Mouse (Mus musculus): ENCODE measurements at regions not wholly inside any gene's neighbourhood (a gene's known extent, or its start where the extent isn't known, plus 50 kb on each side); places are given as distances from the start of the nearest gene placed in this dataset.
A peak's percentile ranks its signal among the peaks of the same experiment; 100 is the strongest.

GRCm38 (mm10) chr15:8582676-8583075 is 62.9 kb upstream of the Gm2310 start:
- peak; percentile 58 for DNase-seq

DNA sequence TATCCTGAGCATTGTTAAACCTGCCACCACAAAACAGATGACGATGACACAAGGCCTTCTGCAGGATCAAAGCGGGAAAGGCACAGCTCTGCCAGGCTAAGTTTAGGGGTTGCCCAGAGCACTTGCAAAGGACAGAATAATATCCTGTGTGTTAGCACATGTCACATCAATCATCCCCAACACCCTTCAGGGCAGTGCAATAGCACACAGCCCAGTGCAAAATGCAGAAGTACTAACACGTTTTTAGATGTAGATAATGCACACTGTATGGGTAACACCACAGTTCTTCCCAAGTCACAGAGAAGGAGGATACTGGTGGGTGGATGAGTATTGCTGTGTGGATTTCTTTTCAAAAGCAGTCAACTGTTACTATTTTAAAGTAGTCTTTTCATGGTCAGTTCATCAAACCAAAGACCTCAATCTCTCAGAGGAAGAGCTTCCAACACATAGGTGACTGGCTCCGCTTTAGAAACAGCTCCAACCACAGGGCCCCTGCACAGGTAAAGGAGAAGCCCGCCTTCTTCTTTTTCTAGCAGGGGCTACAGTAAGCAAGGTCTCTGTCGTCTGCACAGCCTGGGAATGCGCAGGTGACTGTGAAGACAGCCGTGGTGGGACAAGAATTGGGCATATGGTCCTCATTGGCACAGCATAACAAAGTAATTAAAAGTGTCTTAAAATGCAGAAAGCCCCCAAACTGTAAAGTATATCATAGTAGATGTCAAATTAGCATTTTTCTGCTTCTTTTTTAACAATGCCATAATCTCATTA is 61.6 kb upstream of the Gm2310 start:
- no peak for DNase-seq

GRCm38 (mm10) chr15:8580077-8580476 is 60.3 kb upstream of the Gm2310 start:
- DNase-seq: no peak

DNA sequence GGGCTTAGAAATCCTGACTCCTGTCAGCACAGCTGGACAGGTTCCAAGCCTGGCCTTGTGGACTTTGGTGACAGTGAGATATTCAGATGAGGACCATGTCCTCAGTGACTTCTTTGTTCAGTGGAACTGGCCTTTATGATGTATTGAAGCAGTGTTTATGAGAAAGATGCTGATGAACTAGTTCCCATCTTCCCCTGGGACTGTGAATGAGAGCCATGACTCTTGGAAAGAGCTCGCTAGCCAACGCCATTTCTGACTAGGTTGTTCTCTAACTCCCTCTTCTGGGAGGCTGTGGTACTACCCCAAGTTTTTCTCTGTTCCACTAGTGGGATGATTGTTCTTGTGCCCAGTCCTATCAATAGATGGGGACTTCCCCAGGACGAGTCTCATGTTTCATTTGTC is 57.7 kb upstream of the Gm2310 start:
- DNase-seq: peak; percentile 17

GRCm38 (mm10) chr15:8576975-8577374 is 57.2 kb upstream of the Gm2310 start:
- DNase-seq: no peak

GRCm38 (mm10) chr15:8569617-8570016 is 49.9 kb upstream of the Gm2310 start:
- DNase-seq: no peak

All from cerebellum, adult 9-11 months (tissue).